8 mouse cellular contexts compared by ENCODE assay signal in the genomic region with DNA sequence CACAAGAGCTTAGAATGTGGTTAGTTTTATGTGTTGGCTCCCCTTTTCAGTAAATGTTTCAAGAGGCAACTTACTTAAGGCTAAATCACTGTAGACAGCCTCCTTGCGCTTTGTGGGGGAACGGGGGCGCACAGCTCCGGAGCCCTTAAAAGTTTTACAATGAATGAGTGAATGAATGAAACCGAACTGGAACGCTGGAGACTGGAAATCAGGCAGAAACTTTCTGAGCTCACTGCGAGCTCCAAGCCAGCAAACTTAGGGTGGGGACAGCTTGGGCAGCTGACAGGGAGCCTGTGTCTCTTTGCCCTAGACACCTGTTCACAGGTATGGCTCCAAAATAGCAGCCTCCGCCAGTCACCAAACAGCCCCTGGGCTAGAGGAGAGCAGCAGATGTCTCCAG. TPM values are rescaled to one million over a fixed set of nuclear protein-coding genes. Genes with fewer than 3 reads are reported as not detected.
A peak's percentile ranks its signal among the peaks of the same experiment; 100 is the strongest.
DNase-seq lines count a peak whose midpoint lies in the region; ATAC-seq lines count a peak whose summit lies in the region.

No protein-coding gene starts in this region.

- no peak overlapping the region for H3K27ac ChIP-seq in embryonic facial prominence, embryonic 10.5 days (replicated peaks)
- no peak overlapping the region for H3K27ac ChIP-seq in hindbrain, embryonic 13.5 days
- no peak overlapping the region for H3K27ac ChIP-seq in midbrain, embryonic 12.5 days (replicated peaks)

- peak overlapping the region; percentile 70 for H3K4me2 ChIP-seq in hindbrain, embryonic 13.5 days
- H3K4me2 ChIP-seq in midbrain, embryonic 12.5 days (replicated peaks) = peak overlapping the region; percentile 74

- 17% methylated on average over 8 of the region's 8 CpGs for WGBS in embryonic facial prominence, embryonic 10.5 days
- 23% methylated on average over 8 of the region's 8 CpGs for WGBS in hindbrain, embryonic 13.5 days
- WGBS in midbrain, embryonic 12.5 days = 36% methylated on average over 8 of the region's 8 CpGs

- H3K9ac ChIP-seq in hindbrain, embryonic 13.5 days = no peak overlapping the region
- no peak overlapping the region for H3K9ac ChIP-seq in midbrain, embryonic 12.5 days (replicated peaks)

- ATAC-seq in hindbrain, embryonic 13.5 days (ENCODE audit: low FRiP score) = no peak
- 0 out of 2 replicates have a peak, but pooled peaks have one; percentile 16 for ATAC-seq in midbrain, embryonic 12.5 days (ENCODE audit: low FRiP score, low read depth)

- H3K4me1 ChIP-seq in embryonic facial prominence, embryonic 10.5 days = no peaks in the 10 kb centered on the region
- peaks cover 7% of the 10 kb centered on the region; the same call in 1 of the 2 replicates for H3K4me1 ChIP-seq in hindbrain, embryonic 13.5 days (replicated peaks)
- H3K4me1 ChIP-seq in midbrain, embryonic 12.5 days = no peaks in the 10 kb centered on the region

- H3K9me3 ChIP-seq in embryonic facial prominence, embryonic 10.5 days = no peaks in the 10 kb centered on the region
- no peaks in the 10 kb centered on the region for H3K9me3 ChIP-seq in hindbrain, embryonic 13.5 days
- no peaks in the 10 kb centered on the region for H3K9me3 ChIP-seq in midbrain, embryonic 12.5 days

- peak overlapping the region; percentile 60 for H3K4me3 ChIP-seq in embryonic facial prominence, embryonic 10.5 days
- H3K4me3 ChIP-seq in hindbrain, embryonic 13.5 days = peak overlapping the region; percentile 45
- peak overlapping the region; percentile 47 for H3K4me3 ChIP-seq in midbrain, embryonic 12.5 days

- peak; percentile 29 for DNase-seq in embryo, embryonic 10.5 days (ENCODE audit: low spot score)
- no peak for DNase-seq in embryo, embryonic 10 days (ENCODE audit: low spot score)
- peak; percentile 15 for DNase-seq in embryonic facial prominence, embryonic 10.5 days (ENCODE audit: low spot score)
- no peak for DNase-seq in thymus, postnatal 10 days (ENCODE audit: low spot score in 2 of 2)
- no peak for DNase-seq in left cerebral cortex, adult 8-10 months (ENCODE audit: low spot score in 2 of 2)
- DNase-seq in cerebellum, adult 8-10 months = no peak

- H3K27me3 ChIP-seq in embryonic facial prominence, embryonic 10.5 days (replicated peaks; ENCODE audit: low read depth, poor library complexity, severe bottlenecking) = peaks cover 68% of the 10 kb centered on the region
- peaks cover 38% of the 10 kb centered on the region for H3K27me3 ChIP-seq in hindbrain, embryonic 13.5 days
- peaks cover 38% of the 10 kb centered on the region for H3K27me3 ChIP-seq in midbrain, embryonic 12.5 days

- H3K36me3 ChIP-seq in embryonic facial prominence, embryonic 10.5 days (replicated peaks) = no peaks in the 10 kb centered on the region
- no peaks in the 10 kb centered on the region for H3K36me3 ChIP-seq in hindbrain, embryonic 13.5 days
- no peaks in the 10 kb centered on the region for H3K36me3 ChIP-seq in midbrain, embryonic 12.5 days

RNA-seq across cellular contexts. Expression of a gene that starts 0.9 kb away (rescaled TPM):
- 4.9 and 8.4 TPM in 2 replicates for polyA plus RNA-seq in embryonic facial prominence, embryonic 10.5 days (2016; fragmentation: Nextera tagmentation; extraction: Ambion mirVana)
- polyA plus RNA-seq in hindbrain, embryonic 13.5 days (2015; fragmentation: Nextera tagmentation; extraction: Ambion mirVana) = 1.8 and 2.0 TPM in 2 replicates
- 1.8 and 2.4 TPM in 2 replicates for polyA plus RNA-seq in midbrain, embryonic 12.5 days (2016; fragmentation: Nextera tagmentation; extraction: Ambion mirVana)
- total RNA-seq in left cerebral cortex, adult 8-10 months (2022) = under 1 TPM in 2 of 4 experiments, not detected in 2; 0.07 to 0.11 TPM

Comparison
In these comparisons a context has a peak if more than half of its experiments do, and no peak if none do; other contexts are left out.
1. DNase-seq: peak in embryo, embryonic 10.5 days (single experiment) and embryonic facial prominence, embryonic 10.5 days (single experiment); none in embryo, embryonic 10 days (single experiment), thymus, postnatal 10 days (0 of 2), left cerebral cortex, adult 8-10 months (0 of 2) and cerebellum, adult 8-10 months (single experiment).
2. Peak in every context shown above with its lines, with median percentiles within 50 percentile points of each other: H3K4me3 ChIP-seq.